Mouse (Mus musculus) heart, embryonic 16.5 days (tissue): ENCODE data around the gene 5830473C10Rik. TPM values are rescaled to one million over a fixed set of nuclear protein-coding genes. Genes with fewer than 3 reads are reported as not detected.

Experiments
- ATAC-seq: fragments of 200-750 bp; cut with Nextera tagmentation; replicated peaks from 2 replicates; pipeline ENCODE4 v1.8.0; 2017; ENCODE audit warnings: moderate number of reproducible peaks; ENCODE audit not compliant: insufficient read depth, low FRiP score; ENCODE audit errors: extremely low read depth
- H3K27ac ChIP-seq: fragments of 300-500 bp; sonication (generic); 2 replicates; pipeline ENCODE4 v1.5.1; 2014; ENCODE audit warnings: mild to moderate bottlenecking, low read length, control low read depth, moderate library complexity
- H3K27me3 ChIP-seq: fragments of 300-500 bp; sonication (generic); 2 replicates; pipeline ENCODE4 v1.6.1; 2014; ENCODE audit warnings: low read length, mixed read lengths; ENCODE audit not compliant: control insufficient read depth, insufficient read depth
- H3K36me3 ChIP-seq: fragments of 300-500 bp; sonication (generic); 2 replicates; pipeline ENCODE4 v1.6.1; 2014; ENCODE audit not compliant: control insufficient read depth, insufficient read depth
- H3K4me1 ChIP-seq: fragments of 300-500 bp; sonication (generic); 2 replicates; pipeline ENCODE4 v1.6.1; 2014; ENCODE audit warnings: low read length, mixed read lengths; ENCODE audit not compliant: control insufficient read depth, insufficient read depth
- H3K4me2 ChIP-seq: fragments of 300-500 bp; sonication (generic); 2 replicates; pipeline ENCODE4 v1.6.1; 2014; ENCODE audit warnings: low read depth, mild to moderate bottlenecking, control low read depth, low read length
- H3K4me3 ChIP-seq: fragments of 300-500 bp; sonication (generic); 2 replicates; pipeline ENCODE4 v1.5.1; 2014; ENCODE audit warnings: mild to moderate bottlenecking, control low read depth, low read length
- H3K9ac ChIP-seq: fragments of 300-500 bp; sonication (generic); 2 replicates; pipeline ENCODE4 v1.6.1; 2014; ENCODE audit warnings: low read length, control low read depth
- H3K9me3 ChIP-seq: fragments of 300-500 bp; sonication (generic); replicated peaks from 2 replicates; pipeline ENCODE4 v1.6.1; 2016; ENCODE audit warnings: low read length; ENCODE audit not compliant: control insufficient read depth
- WGBS: fragments of 180-500 bp; shearing (Covaris S2); extraction: QIAGEN DNeasy Blood & Tissue Kit; methylation state at CpG from one replicate; pipeline ENCODE4 v1.1.7; 2014; 5-methylcytosine and 5-hydroxymethylcytosine counted together
- polyA plus RNA-seq: library from polyadenylated mRNA; unstranded; fragments of >200 nt; fragmentation: Nextera tagmentation; extraction: Ambion mirVana; gene quantifications from 2 replicates; pipeline ENCODE4 v1.2.1, GENCODE M21; 2015

The 5830473C10Rik gene
- polyA plus RNA-seq = not detected in 2 replicates

GRCm38 (mm10) chr5:90560743-90561142, at the start of gene 5830473C10Rik:
TSS of gene 5830473C10Rik (plus strand) at chr5:90561107.
- Histone ChIP-seq H3K4me2 (no peak within 1 kb of the TSS), H3K4me1 (no peaks in the 10 kb centered on the region), H3K9ac (no peak within 1 kb of the TSS), H3K27me3 (no peaks in the 10 kb centered on the region), H3K9me3 (no peaks in the 10 kb centered on the region), H3K36me3 (no peaks in the 10 kb centered on the region), H3K27ac (no peak within 1 kb of the TSS), H3K4me3 (no peak within 1 kb of the TSS)
- no peak for ATAC-seq
- WGBS = 85% methylated on average over 6 of the region's 6 CpGs

GRCm38 (mm10) chr5:90512288-90512955, 48.5 kb upstream of the 5830473C10Rik start:
- 66% methylated on average over 6 of the region's 6 CpGs for WGBS

GRCm38 (mm10) chr5:90515561-90515960, 45.3 kb upstream of the 5830473C10Rik start:
- no peak overlapping the region for H3K4me2 ChIP-seq
- H3K4me3 ChIP-seq = no peak overlapping the region
- no peak for ATAC-seq
- no peak overlapping the region for H3K9ac ChIP-seq
- no peaks in the 10 kb centered on the region for H3K36me3 ChIP-seq
- no peak overlapping the region for H3K27ac ChIP-seq
- H3K4me1 ChIP-seq = no peaks in the 10 kb centered on the region
- 90% methylated on average over 6 of the region's 6 CpGs for WGBS
- no peaks in the 10 kb centered on the region for H3K9me3 ChIP-seq
- H3K27me3 ChIP-seq = no peaks in the 10 kb centered on the region

More at GRCm38 (mm10) chr5:90512288-90512955, 48.5 kb upstream of the 5830473C10Rik start:
- Histone ChIP-seq H3K4me3 (no peak overlapping the region), H3K4me2 (no peak overlapping the region), H3K4me1 (no peaks in the 10 kb centered on the region), H3K9me3 (no peaks in the 10 kb centered on the region), H3K36me3 (no peaks in the 10 kb centered on the region), H3K27ac (no peak overlapping the region), H3K9ac (no peak overlapping the region), H3K27me3 (no peaks in the 10 kb centered on the region)
- no peak for ATAC-seq

- Histone ChIP-seq H3K4me1 (no peaks in the 10 kb centered on the region), H3K27ac (no peak within 1 kb of the TSS), H3K9ac (no peak within 1 kb of the TSS), H3K36me3 (no peaks in the 10 kb centered on the region), H3K4me3 (no peak within 1 kb of the TSS), H3K9me3 (no peaks in the 10 kb centered on the region), H3K4me2 (no peak within 1 kb of the TSS), H3K27me3 (no peaks in the 10 kb centered on the region)
- no peak for ATAC-seq
- WGBS = 66% methylated on average over 6 of the region's 6 CpGs
These were observed 42.4 kb upstream of the 5830473C10Rik start, which contains the start of gene Afm for GRCm38 (mm10) chr5:90518356-90519100. TSS of gene Afm (plus strand) at chr5:90518932.

GRCm38 (mm10) chr5:90551191-90551590, 9.7 kb upstream of the 5830473C10Rik start:
- H3K36me3 ChIP-seq = no peaks in the 10 kb centered on the region
- H3K4me1 ChIP-seq = no peaks in the 10 kb centered on the region
- no peak overlapping the region for H3K27ac ChIP-seq
- no peaks in the 10 kb centered on the region for H3K9me3 ChIP-seq
- H3K4me3 ChIP-seq = no peak overlapping the region
- H3K9ac ChIP-seq = no peak overlapping the region
- WGBS = 77% methylated on average over 8 of the region's 8 CpGs
- ATAC-seq = no peak
- H3K27me3 ChIP-seq = no peaks in the 10 kb centered on the region
- H3K4me2 ChIP-seq = no peak overlapping the region

GRCm38 (mm10) chr5:90556052-90556451, 4.9 kb upstream of the 5830473C10Rik start:
- no peak overlapping the region for H3K4me3 ChIP-seq
- no peaks in the 10 kb centered on the region for H3K4me1 ChIP-seq
- H3K9me3 ChIP-seq = no peaks in the 10 kb centered on the region
- H3K27me3 ChIP-seq = no peaks in the 10 kb centered on the region
- H3K4me2 ChIP-seq = no peak overlapping the region
- 69% methylated on average over 3 of the region's 3 CpGs for WGBS
- ATAC-seq = no peak
- no peak overlapping the region for H3K9ac ChIP-seq
- H3K27ac ChIP-seq = no peak overlapping the region
- no peaks in the 10 kb centered on the region for H3K36me3 ChIP-seq

- no peak for ATAC-seq
- 90% methylated on average over 11 of the region's 11 CpGs for WGBS
These were observed 891 bp downstream of the 5830473C10Rik start for GRCm38 (mm10) chr5:90561721-90562275.

GRCm38 (mm10) chr5:90562880-90563279, 2.0 kb downstream of the 5830473C10Rik start:
- no peak overlapping the region for H3K4me2 ChIP-seq
- H3K4me3 ChIP-seq = no peak overlapping the region
- peaks cover under 1% of the 10 kb centered on the region for H3K4me1 ChIP-seq
- H3K27me3 ChIP-seq = no peaks in the 10 kb centered on the region
- no peak overlapping the region for H3K27ac ChIP-seq
- ATAC-seq = no peak
- no peaks in the 10 kb centered on the region for H3K36me3 ChIP-seq
- WGBS = 38% methylated on average over 4 of the region's 4 CpGs
- no peak overlapping the region for H3K9ac ChIP-seq
- H3K9me3 ChIP-seq = no peaks in the 10 kb centered on the region

More at GRCm38 (mm10) chr5:90561721-90562275, 891 bp downstream of the 5830473C10Rik start:
- Histone ChIP-seq H3K9ac (no peak overlapping the region), H3K27ac (no peak overlapping the region), H3K9me3 (no peaks in the 10 kb centered on the region), H3K4me2 (no peak overlapping the region), H3K4me1 (no peaks in the 10 kb centered on the region), H3K27me3 (no peaks in the 10 kb centered on the region), H3K4me3 (no peak overlapping the region), H3K36me3 (no peaks in the 10 kb centered on the region)

- Histone ChIP-seq H3K9me3 (no peaks in the 10 kb centered on the region), H3K4me1 (peaks cover 11% of the 10 kb centered on the region), H3K4me3 (no peak overlapping the region), H3K9ac (no peak overlapping the region), H3K4me2 (no peak overlapping the region), H3K27ac (no peak overlapping the region), H3K36me3 (no peaks in the 10 kb centered on the region), H3K27me3 (no peaks in the 10 kb centered on the region)
- WGBS = 84% methylated on average over 4 of the region's 4 CpGs
- no peak for ATAC-seq
These were observed 3.3 kb downstream of the 5830473C10Rik start for GRCm38 (mm10) chr5:90564161-90564560.
